Mouse (Mus musculus): ENCODE data around the gene Tmem145.

DNA sequence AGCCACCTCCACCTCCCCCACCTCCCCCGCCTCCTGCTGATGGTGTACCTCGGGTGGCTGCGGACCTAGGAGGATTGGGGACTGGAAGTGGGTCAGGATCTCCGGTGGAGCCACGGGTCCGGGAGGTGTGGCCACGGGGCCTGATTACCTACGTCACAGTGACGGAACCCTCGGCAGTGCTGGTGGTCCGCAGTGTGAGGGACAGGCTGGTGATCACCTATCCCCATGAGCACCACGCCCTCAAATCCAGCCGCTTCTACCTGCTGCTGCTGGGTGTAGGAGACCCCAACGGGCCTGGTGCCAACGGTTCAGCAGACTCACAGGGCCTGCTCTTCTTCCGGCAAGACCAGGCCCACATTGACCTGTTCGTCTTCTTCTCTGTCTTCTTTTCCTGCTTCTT is 57.7 kb downstream of the Tmem145 start:
- TF ChIP-seq GATA1 (IDR thresholded peaks at IDR 0.05; ENCODE audit: borderline replicate concordance, low read length) = no peak
- TF ChIP-seq CTCF (IDR thresholded peaks at IDR 0.05; ENCODE audit: low read depth, low read length) = no peak
- TF ChIP-seq GATA2 (IDR thresholded peaks at IDR 0.05; ENCODE audit: borderline replicate concordance, low read depth, low read length) = no peak

Data from G1E (cell line).